Mouse (Mus musculus): ENCODE measurements around the gene Ulk3. TPM values are rescaled to one million over a fixed set of nuclear protein-coding genes. Genes with fewer than 3 reads are reported as not detected.

The Ulk3 gene
- polyA plus RNA-seq, 1 experiment from 2014 or later: 8.4 TPM

DNA sequence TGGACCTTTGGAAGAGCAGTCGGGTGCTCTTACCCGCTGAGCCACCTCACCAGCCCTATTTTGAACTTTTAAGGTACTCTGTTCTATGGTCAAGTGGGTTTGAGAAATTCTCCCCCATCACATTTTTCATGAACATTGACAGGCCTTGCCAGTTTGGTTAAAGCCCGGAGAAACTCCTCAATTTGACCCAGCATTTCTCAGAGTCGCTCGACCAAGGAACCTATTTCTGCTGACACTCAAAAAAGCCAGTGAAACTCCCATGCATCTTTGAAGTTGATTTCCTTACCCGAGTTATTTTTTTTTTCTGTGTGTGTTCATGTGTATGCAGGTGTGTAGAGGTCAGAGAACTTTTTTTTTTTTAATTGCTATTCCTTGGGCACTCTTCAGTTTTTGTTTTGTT is 24.6 kb upstream of the Ulk3 start:
- H3K27ac ChIP-seq: peak overlapping the region; percentile 70
- H3K9me3 ChIP-seq (replicated peaks; ENCODE audit: low read length): no peaks in the 10 kb centered on the region
- H3K4me3 ChIP-seq (replicated peaks; ENCODE audit: low read depth, low read length): no peak overlapping the region
- peaks cover 37% of the 10 kb centered on the region for H3K4me1 ChIP-seq (replicated peaks; ENCODE audit: insufficient read depth, low read length)
- no peaks in the 10 kb centered on the region for H3K27me3 ChIP-seq (ENCODE audit: insufficient read depth, low read length)
- ATAC-seq (replicated peaks; ENCODE audit: low FRiP score, low read depth) (no peak), DNase-seq (ENCODE audit: low spot score) (peak; percentile 61)
- WGBS: 42% methylated on average over 6 of the region's 6 CpGs
- TF ChIP-seq CTCF (IDR thresholded peaks at IDR 0.05; ENCODE audit: low read depth): no peak
- no peak overlapping the region for H3K9ac ChIP-seq (ENCODE audit: low read depth, low read length)
- no peak overlapping the region for H3K4me2 ChIP-seq (ENCODE audit: low read length)
- 0 out of 2 replicates have a peak, but pooled peaks cover 11% of the 10 kb centered on the region for H3K36me3 ChIP-seq (ENCODE audit: insufficient read depth, low read length)

DNA sequence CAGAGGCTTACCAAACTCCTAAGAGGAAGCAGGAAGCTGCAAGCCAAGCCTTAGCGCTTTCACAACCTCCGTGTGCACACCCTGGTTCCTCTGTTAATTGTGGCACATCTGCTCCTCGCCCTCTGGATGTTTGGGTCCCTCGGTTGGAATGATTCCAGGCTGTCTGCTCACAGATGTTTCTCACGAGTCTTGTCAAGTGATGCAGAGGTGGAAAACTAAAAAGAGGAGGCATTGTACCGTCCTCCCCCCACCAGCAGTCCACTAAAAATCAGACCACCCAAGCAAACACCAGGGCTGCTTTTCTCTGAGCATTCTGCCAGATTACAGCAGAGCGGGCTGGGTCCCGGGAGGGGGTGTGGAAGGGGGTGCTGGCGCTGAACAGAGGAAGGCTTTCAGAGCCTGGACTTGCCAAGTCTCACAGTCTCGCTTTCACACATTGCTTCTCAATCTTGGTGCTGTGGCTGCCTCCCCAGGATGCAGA is 23.5 kb upstream of the Ulk3 start:
- DNase-seq (ENCODE audit: low spot score) (peak; percentile 28), ATAC-seq (replicated peaks; ENCODE audit: low FRiP score, low read depth) (no peak)
- Histone ChIP-seq H3K9me3 (replicated peaks; ENCODE audit: low read length) (no peaks in the 10 kb centered on the region), H3K4me2 (ENCODE audit: low read length) (no peak overlapping the region), H3K36me3 (ENCODE audit: insufficient read depth, low read length) (0 out of 2 replicates have a peak, but pooled peaks cover 13% of the 10 kb centered on the region), H3K4me1 (replicated peaks; ENCODE audit: insufficient read depth, low read length) (peaks cover 34% of the 10 kb centered on the region), H3K27me3 (ENCODE audit: insufficient read depth, low read length) (no peaks in the 10 kb centered on the region), H3K27ac (peak overlapping the region; percentile 70), H3K9ac (ENCODE audit: low read depth, low read length) (no peak overlapping the region), H3K4me3 (replicated peaks; ENCODE audit: low read depth, low read length) (no peak overlapping the region)
- TF ChIP-seq CTCF (IDR thresholded peaks at IDR 0.05; ENCODE audit: low read depth): no peak
- 26% methylated on average over 10 of the region's 10 CpGs for WGBS

DNA sequence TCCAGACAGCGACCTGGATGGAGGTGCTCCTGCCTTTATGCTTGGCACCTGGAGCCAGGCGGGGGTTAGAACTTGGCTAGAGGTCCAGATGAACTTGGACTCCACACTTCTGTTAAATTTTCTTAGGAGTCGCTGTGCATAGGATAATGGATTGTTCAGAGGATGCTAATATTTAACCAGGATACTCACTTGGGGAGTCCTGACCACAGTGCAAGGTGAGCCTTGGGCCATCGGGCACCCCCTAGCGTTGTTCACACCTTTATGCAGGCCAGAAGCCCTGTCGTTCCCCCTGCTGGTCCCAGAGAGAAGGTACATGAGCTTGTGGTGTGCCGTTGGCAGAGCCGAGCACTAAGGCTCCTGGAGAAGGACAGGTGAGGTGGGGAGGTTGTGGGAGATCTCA is 22.4 kb upstream of the Ulk3 start:
- 45% methylated on average over 8 of the region's 8 CpGs for WGBS
- 0 out of 2 replicates have a peak overlapping the region, but pooled peaks have one; percentile 70 for H3K27ac ChIP-seq

DNA sequence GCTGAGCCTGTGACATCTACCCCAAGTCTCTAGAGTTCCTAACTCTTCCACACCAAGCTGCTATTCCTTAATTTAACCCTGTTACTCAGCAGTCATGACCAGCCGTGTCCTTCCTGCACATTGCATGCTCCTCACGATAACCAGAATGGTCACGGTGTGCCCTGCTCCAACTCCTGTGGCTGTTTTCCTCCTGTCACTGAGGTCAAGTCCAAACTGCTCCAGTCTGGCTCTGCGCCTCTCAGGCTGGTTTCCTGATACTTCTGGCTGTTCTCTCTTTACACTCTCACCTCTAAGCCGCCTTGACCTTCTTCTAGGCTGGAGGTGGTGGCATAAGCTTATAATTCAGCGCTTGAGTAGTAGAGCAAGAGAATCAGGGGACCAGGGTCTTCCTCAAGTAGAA is 20.8 kb upstream of the Ulk3 start:
- H3K4me1 ChIP-seq (replicated peaks; ENCODE audit: insufficient read depth, low read length): peaks cover 15% of the 10 kb centered on the region
- ATAC-seq (replicated peaks; ENCODE audit: low FRiP score, low read depth) (no peak), DNase-seq (ENCODE audit: low spot score) (no peak)

More for the DNA sequence above, 22.4 kb upstream of the Ulk3 start:
- Histone ChIP-seq H3K9me3 (replicated peaks; ENCODE audit: low read length) (no peaks in the 10 kb centered on the region), H3K27me3 (ENCODE audit: insufficient read depth, low read length) (no peaks in the 10 kb centered on the region), H3K36me3 (ENCODE audit: insufficient read depth, low read length) (peaks cover 18% of the 10 kb centered on the region; the same call in 1 of the 2 replicates), H3K4me1 (replicated peaks; ENCODE audit: insufficient read depth, low read length) (peaks cover 31% of the 10 kb centered on the region), H3K4me2 (ENCODE audit: low read length) (no peak overlapping the region), H3K9ac (ENCODE audit: low read depth, low read length) (no peak overlapping the region), H3K4me3 (replicated peaks; ENCODE audit: low read depth, low read length) (no peak overlapping the region)
- peak; percentile 77 for TF ChIP-seq CTCF (IDR thresholded peaks at IDR 0.05; ENCODE audit: low read depth)
- DNase-seq (ENCODE audit: low spot score) (peak; percentile 45), ATAC-seq (replicated peaks; ENCODE audit: low FRiP score, low read depth) (peak; percentile 77)

GRCm38 (mm10) chr9:57574397-57574796 is 14.9 kb upstream of the Ulk3 start:
- ATAC-seq (replicated peaks; ENCODE audit: low FRiP score, low read depth): no peak
- Histone ChIP-seq H3K4me2 (ENCODE audit: low read length) (no peak overlapping the region), H3K9me3 (replicated peaks; ENCODE audit: low read length) (no peaks in the 10 kb centered on the region), H3K27me3 (ENCODE audit: insufficient read depth, low read length) (no peaks in the 10 kb centered on the region), H3K4me3 (replicated peaks; ENCODE audit: low read depth, low read length) (no peak overlapping the region), H3K27ac (no peak overlapping the region), H3K36me3 (ENCODE audit: insufficient read depth, low read length) (peaks cover 32% of the 10 kb centered on the region), H3K9ac (ENCODE audit: low read depth, low read length) (no peak overlapping the region), H3K4me1 (replicated peaks; ENCODE audit: insufficient read depth, low read length) (no peaks in the 10 kb centered on the region)
- no peak for TF ChIP-seq CTCF (IDR thresholded peaks at IDR 0.05; ENCODE audit: low read depth)
- DNase-seq (ENCODE audit: low spot score): no peak

More for the DNA sequence above, 20.8 kb upstream of the Ulk3 start:
- no peaks in the 10 kb centered on the region for H3K9me3 ChIP-seq (replicated peaks; ENCODE audit: low read length)
- H3K9ac ChIP-seq (ENCODE audit: low read depth, low read length): no peak overlapping the region
- H3K4me2 ChIP-seq (ENCODE audit: low read length): no peak overlapping the region
- no peak overlapping the region for H3K4me3 ChIP-seq (replicated peaks; ENCODE audit: low read depth, low read length)
- peaks cover 22% of the 10 kb centered on the region; the same call in 1 of the 2 replicates for H3K36me3 ChIP-seq (ENCODE audit: insufficient read depth, low read length)
- H3K27me3 ChIP-seq (ENCODE audit: insufficient read depth, low read length): no peaks in the 10 kb centered on the region
- H3K27ac ChIP-seq: no peak overlapping the region
- no peak for TF ChIP-seq CTCF (IDR thresholded peaks at IDR 0.05; ENCODE audit: low read depth)
- WGBS: 86% methylated on average over 6 of the region's 6 CpGs

- 72% methylated on average over 3 of the region's 3 CpGs for WGBS
These were observed 13.7 kb upstream of the Ulk3 start for GRCm38 (mm10) chr9:57575577-57575976.

More at GRCm38 (mm10) chr9:57575577-57575976, 13.7 kb upstream of the Ulk3 start:
- DNase-seq (ENCODE audit: low spot score): no peak
- Histone ChIP-seq H3K9ac (ENCODE audit: low read depth, low read length) (no peak overlapping the region), H3K9me3 (replicated peaks; ENCODE audit: low read length) (no peaks in the 10 kb centered on the region), H3K27me3 (ENCODE audit: insufficient read depth, low read length) (no peaks in the 10 kb centered on the region), H3K27ac (no peak overlapping the region), H3K36me3 (ENCODE audit: insufficient read depth, low read length) (peaks cover 39% of the 10 kb centered on the region), H3K4me3 (replicated peaks; ENCODE audit: low read depth, low read length) (no peak overlapping the region), H3K4me1 (replicated peaks; ENCODE audit: insufficient read depth, low read length) (no peaks in the 10 kb centered on the region), H3K4me2 (ENCODE audit: low read length) (no peak overlapping the region)
- no peak for ATAC-seq (replicated peaks; ENCODE audit: low FRiP score, low read depth)
- no peak for TF ChIP-seq CTCF (IDR thresholded peaks at IDR 0.05; ENCODE audit: low read depth)

Data from kidney, postnatal 0 days (tissue).